Mouse (Mus musculus): ENCODE results near the gene Sdccag8.

- TF ChIP-seq POLR2A (IDR thresholded peaks at IDR 0.05; ENCODE audit: low read depth, low read length) (no peak), CTCF (conservative IDR thresholded peaks at IDR 0.05; ENCODE audit: insufficient read depth, insufficient read length, low read depth, low read length) (no peak)
These were observed 167.1 kb downstream of the Sdccag8 start for GRCm38 (mm10) chr1:176981511-176981910.
